Mouse (Mus musculus): ENCODE results near the gene Cfl1. TPM values are rescaled to one million over a fixed set of nuclear protein-coding genes. Genes with fewer than 3 reads are reported as not detected.
A peak's percentile ranks its signal among the peaks of the same experiment; 100 is the strongest.
"Not testable (repeated sequence)": the region's sequence is repeated elsewhere in the genome, so short reads cannot be mapped to it uniquely, and the experiment has no call there.

The Cfl1 gene
- polyA plus RNA-seq, 1 experiment from 2014 or later, result 2,528 TPM

- H3K36me3 ChIP-seq (ENCODE audit: control insufficient read depth, insufficient read depth, low read length), result peaks cover 23% of the 10 kb centered on the region
These were observed 534 bp upstream of the Cfl1 start for GRCm38 (mm10) chr19:5489721-5490120.

GRCm38 (mm10) chr19:5490898-5491708, 848 bp downstream of the Cfl1 start:
- H3K9me3 ChIP-seq (replicated peaks; ENCODE audit: control insufficient read depth, low read length), result no peaks in the 10 kb centered on the region
- H3K9ac ChIP-seq (ENCODE audit: low read depth, low read length), result peak overlapping the region; percentile 95
- peak overlapping the region; percentile 82 for H3K4me2 ChIP-seq
- H3K4me3 ChIP-seq (ENCODE audit: low read depth, low read length), result peak overlapping the region; percentile 90
- under 1% methylated on average over 58 of the region's 59 CpGs for WGBS (ENCODE audit: insufficient replicate concordance)
- ATAC-seq (replicated peaks; ENCODE audit: insufficient number of reproducible peaks, low FRiP score, low TSS enrichment), result peak; percentile 7; the same call in 1 of the 2 replicates
- H3K36me3 ChIP-seq (ENCODE audit: control insufficient read depth, insufficient read depth, low read length), result peaks cover 22% of the 10 kb centered on the region
- no peaks in the 10 kb centered on the region for H3K27me3 ChIP-seq (ENCODE audit: control insufficient read depth, insufficient read depth, low read length)
- peak overlapping the region; percentile 100 for H3K27ac ChIP-seq (ENCODE audit: low read depth, low read length)
- peaks cover 19% of the 10 kb centered on the region for H3K4me1 ChIP-seq (ENCODE audit: control insufficient read depth, insufficient read depth, low read length)

More at GRCm38 (mm10) chr19:5489721-5490120, 534 bp upstream of the Cfl1 start:
- H3K9ac ChIP-seq (ENCODE audit: low read depth, low read length); H3K9me3 ChIP-seq (replicated peaks; ENCODE audit: control insufficient read depth, low read length); ATAC-seq (replicated peaks; ENCODE audit: insufficient number of reproducible peaks, low FRiP score, low TSS enrichment); H3K27me3 ChIP-seq (ENCODE audit: control insufficient read depth, insufficient read depth, low read length): not testable (repeated sequence)
- peak overlapping the region; percentile 100 for H3K27ac ChIP-seq (ENCODE audit: low read depth, low read length)
- WGBS (ENCODE audit: insufficient replicate concordance), result 47% methylated on average over 10 of the region's 10 CpGs
- peak overlapping the region; percentile 90 for H3K4me3 ChIP-seq (ENCODE audit: low read depth, low read length)
- peaks cover 19% of the 10 kb centered on the region for H3K4me1 ChIP-seq (ENCODE audit: control insufficient read depth, insufficient read depth, low read length)
- peak overlapping the region; percentile 82 for H3K4me2 ChIP-seq

- H3K4me3 ChIP-seq (ENCODE audit: low read depth, low read length), result peak overlapping the region; percentile 90; the same call in 1 of the 2 replicates
- peaks cover 10% of the 10 kb centered on the region for H3K4me1 ChIP-seq (ENCODE audit: control insufficient read depth, insufficient read depth, low read length)
- no peaks in the 10 kb centered on the region for H3K9me3 ChIP-seq (replicated peaks; ENCODE audit: control insufficient read depth, low read length)
- peak overlapping the region; percentile 82; the same call in 1 of the 2 replicates for H3K4me2 ChIP-seq
- no peak for ATAC-seq (replicated peaks; ENCODE audit: insufficient number of reproducible peaks, low FRiP score, low TSS enrichment)
- H3K27ac ChIP-seq (ENCODE audit: low read depth, low read length), result no peak overlapping the region
- H3K36me3 ChIP-seq (ENCODE audit: control insufficient read depth, insufficient read depth, low read length), result peaks cover 32% of the 10 kb centered on the region
- 73% methylated on average over 4 of the region's 4 CpGs for WGBS (ENCODE audit: insufficient replicate concordance)
- H3K9ac ChIP-seq (ENCODE audit: low read depth, low read length), result no peak overlapping the region
- no peaks in the 10 kb centered on the region for H3K27me3 ChIP-seq (ENCODE audit: control insufficient read depth, insufficient read depth, low read length)
These were observed 2.4 kb downstream of the Cfl1 start for GRCm38 (mm10) chr19:5492641-5493040.

- not testable (repeated sequence) for H3K27ac ChIP-seq (ENCODE audit: low read depth, low read length); H3K9ac ChIP-seq (ENCODE audit: low read depth, low read length); H3K4me3 ChIP-seq (ENCODE audit: low read depth, low read length); ATAC-seq (replicated peaks; ENCODE audit: insufficient number of reproducible peaks, low FRiP score, low TSS enrichment); H3K9me3 ChIP-seq (replicated peaks; ENCODE audit: control insufficient read depth, low read length); H3K27me3 ChIP-seq (ENCODE audit: control insufficient read depth, insufficient read depth, low read length); H3K4me2 ChIP-seq
- Histone ChIP-seq H3K4me1 (ENCODE audit: control insufficient read depth, insufficient read depth, low read length) (peaks cover 10% of the 10 kb centered on the region), H3K36me3 (ENCODE audit: control insufficient read depth, insufficient read depth, low read length) (peaks cover 34% of the 10 kb centered on the region)
- WGBS (ENCODE audit: insufficient replicate concordance), result 77% methylated on average over 9 of the region's 9 CpGs
These were observed 3.1 kb downstream of the Cfl1 start for GRCm38 (mm10) chr19:5493301-5493721.

GRCm38 (mm10) chr19:5494314-5494713, 4.1 kb downstream of the Cfl1 start:
- H3K9ac ChIP-seq (ENCODE audit: low read depth, low read length), result no peak overlapping the region
- H3K36me3 ChIP-seq (ENCODE audit: control insufficient read depth, insufficient read depth, low read length), result peaks cover 34% of the 10 kb centered on the region
- H3K4me2 ChIP-seq, result no peak overlapping the region
- 88% methylated on average over 3 of the region's 3 CpGs for WGBS (ENCODE audit: insufficient replicate concordance)
- no peak overlapping the region for H3K4me3 ChIP-seq (ENCODE audit: low read depth, low read length)
- H3K9me3 ChIP-seq (replicated peaks; ENCODE audit: control insufficient read depth, low read length), result no peaks in the 10 kb centered on the region
- peaks cover 8% of the 10 kb centered on the region for H3K4me1 ChIP-seq (ENCODE audit: control insufficient read depth, insufficient read depth, low read length)
- H3K27me3 ChIP-seq (ENCODE audit: control insufficient read depth, insufficient read depth, low read length), result no peaks in the 10 kb centered on the region
- H3K27ac ChIP-seq (ENCODE audit: low read depth, low read length), result no peak overlapping the region
- no peak for ATAC-seq (replicated peaks; ENCODE audit: insufficient number of reproducible peaks, low FRiP score, low TSS enrichment)

- Histone ChIP-seq H3K4me2 (no peak overlapping the region), H3K4me1 (ENCODE audit: control insufficient read depth, insufficient read depth, low read length) (peaks cover 8% of the 10 kb centered on the region), H3K9me3 (replicated peaks; ENCODE audit: control insufficient read depth, low read length) (no peaks in the 10 kb centered on the region), H3K27ac (ENCODE audit: low read depth, low read length) (no peak overlapping the region), H3K9ac (ENCODE audit: low read depth, low read length) (no peak overlapping the region), H3K36me3 (ENCODE audit: control insufficient read depth, insufficient read depth, low read length) (peaks cover 34% of the 10 kb centered on the region), H3K27me3 (ENCODE audit: control insufficient read depth, insufficient read depth, low read length) (no peaks in the 10 kb centered on the region), H3K4me3 (ENCODE audit: low read depth, low read length) (no peak overlapping the region)
- ATAC-seq (replicated peaks; ENCODE audit: insufficient number of reproducible peaks, low FRiP score, low TSS enrichment), result no peak
- WGBS (ENCODE audit: insufficient replicate concordance), result 80% methylated on average over 12 of the region's 12 CpGs
These were observed 5.2 kb downstream of the Cfl1 start for GRCm38 (mm10) chr19:5495353-5496051.

GRCm38 (mm10) chr19:5496052-5496370, 5.8 kb downstream of the Cfl1 start:
- H3K4me3 ChIP-seq (ENCODE audit: low read depth, low read length), result no peak overlapping the region
- H3K4me2 ChIP-seq, result no peak overlapping the region
- peaks cover 8% of the 10 kb centered on the region for H3K4me1 ChIP-seq (ENCODE audit: control insufficient read depth, insufficient read depth, low read length)
- no peak overlapping the region for H3K27ac ChIP-seq (ENCODE audit: low read depth, low read length)
- peaks cover 34% of the 10 kb centered on the region for H3K36me3 ChIP-seq (ENCODE audit: control insufficient read depth, insufficient read depth, low read length)
- H3K9me3 ChIP-seq (replicated peaks; ENCODE audit: control insufficient read depth, low read length), result no peaks in the 10 kb centered on the region
- 85% methylated on average over 16 of the region's 16 CpGs for WGBS (ENCODE audit: insufficient replicate concordance)
- H3K27me3 ChIP-seq (ENCODE audit: control insufficient read depth, insufficient read depth, low read length), result no peaks in the 10 kb centered on the region
- no peak for ATAC-seq (replicated peaks; ENCODE audit: insufficient number of reproducible peaks, low FRiP score, low TSS enrichment)
- H3K9ac ChIP-seq (ENCODE audit: low read depth, low read length), result no peak overlapping the region

- H3K36me3 ChIP-seq (ENCODE audit: control insufficient read depth, insufficient read depth, low read length), result peaks cover 19% of the 10 kb centered on the region
- WGBS (ENCODE audit: insufficient replicate concordance), result 86% methylated on average over 2 of the region's 2 CpGs
- ATAC-seq (replicated peaks; ENCODE audit: insufficient number of reproducible peaks, low FRiP score, low TSS enrichment), result no peak
- no peaks in the 10 kb centered on the region for H3K27me3 ChIP-seq (ENCODE audit: control insufficient read depth, insufficient read depth, low read length)
- H3K4me3 ChIP-seq (ENCODE audit: low read depth, low read length), result no peak overlapping the region
- no peaks in the 10 kb centered on the region for H3K4me1 ChIP-seq (ENCODE audit: control insufficient read depth, insufficient read depth, low read length)
- no peaks in the 10 kb centered on the region for H3K9me3 ChIP-seq (replicated peaks; ENCODE audit: control insufficient read depth, low read length)
- H3K4me2 ChIP-seq, result no peak overlapping the region
- no peak overlapping the region for H3K9ac ChIP-seq (ENCODE audit: low read depth, low read length)
- H3K27ac ChIP-seq (ENCODE audit: low read depth, low read length), result no peak overlapping the region
These were observed 10.1 kb downstream of the Cfl1 start for GRCm38 (mm10) chr19:5500330-5500875.
